Mouse (Mus musculus) embryonic facial prominence, embryonic 15.5 days (tissue): ENCODE results near the gene Abcc12. TPM values are rescaled to one million over a fixed set of nuclear protein-coding genes. Genes with fewer than 3 reads are reported as not detected.
A peak's percentile ranks its signal among the peaks of the same experiment; 100 is the strongest.

Experiments used
- ATAC-seq: fragments of 200-750 bp; cut with Nextera tagmentation; 2 replicates; pipeline ENCODE4 v1.8.0; 2017; ENCODE audit warnings: low read depth, moderate TSS enrichment; ENCODE audit not compliant: insufficient number of reproducible peaks, low FRiP score, low TSS enrichment
- H3K27ac ChIP-seq: fragments of 300-500 bp; sonication (generic); replicated peaks from 2 replicates; pipeline ENCODE4 v1.5.1; 2015; ENCODE audit warnings: mild to moderate bottlenecking, inconsistent platforms
- H3K27me3 ChIP-seq: fragments of 300-500 bp; sonication (generic); 2 replicates; pipeline ENCODE4 v1.6.1; 2015; ENCODE audit warnings: inconsistent platforms
- H3K36me3 ChIP-seq: fragments of 300-500 bp; sonication (generic); 2 replicates; pipeline ENCODE4 v1.6.1; 2015; ENCODE audit warnings: mild to moderate bottlenecking, inconsistent platforms
- H3K4me1 ChIP-seq: fragments of 300-500 bp; sonication (generic); 2 replicates; pipeline ENCODE4 v1.6.1; 2015; ENCODE audit warnings: inconsistent platforms
- H3K4me2 ChIP-seq: fragments of 300-500 bp; sonication (generic); replicated peaks from 2 replicates; pipeline ENCODE4 v1.6.1; 2015; ENCODE audit warnings: mild to moderate bottlenecking, inconsistent platforms
- H3K4me3 ChIP-seq: fragments of 300-500 bp; sonication (generic); replicated peaks from 2 replicates; pipeline ENCODE4 v1.5.1; 2015; ENCODE audit warnings: mild to moderate bottlenecking, inconsistent platforms
- H3K9ac ChIP-seq: fragments of 300-500 bp; sonication (generic); 2 replicates; pipeline ENCODE4 v1.6.1; 2015; ENCODE audit warnings: inconsistent platforms
- H3K9me3 ChIP-seq: fragments of 300-500 bp; sonication (generic); replicated peaks from 2 replicates; pipeline ENCODE4 v1.6.1; 2016; ENCODE audit warnings: inconsistent platforms
- WGBS: fragments of 180-500 bp; shearing (Covaris S2); methylation state at CpG from one replicate; pipeline ENCODE4 v1.1.7; 2015; 5-methylcytosine and 5-hydroxymethylcytosine counted together
- polyA plus RNA-seq: library from polyadenylated mRNA; unstranded; fragments of >200 nt; fragmentation: Nextera tagmentation; extraction: Ambion mirVana; gene quantifications from 2 replicates; pipeline ENCODE4 v1.2.1, GENCODE M21; 2015

Abcc12 gene
- polyA plus RNA-seq, 1 experiment from 2014 or later: 0.41 TPM

- no peaks in the 10 kb centered on the region for H3K9me3 ChIP-seq
- H3K4me1 ChIP-seq: peaks cover 10% of the 10 kb centered on the region
- H3K27me3 ChIP-seq: no peaks in the 10 kb centered on the region
- H3K36me3 ChIP-seq: no peaks in the 10 kb centered on the region
- no peak overlapping the region for H3K4me3 ChIP-seq
- ATAC-seq: no peak
- no peak overlapping the region for H3K27ac ChIP-seq
- 22% methylated on average over 9 of the region's 9 CpGs for WGBS
- H3K4me2 ChIP-seq: peak overlapping the region; percentile 10; the same call in 1 of the 2 replicates
- H3K9ac ChIP-seq: no peak overlapping the region
These were observed 2.4 kb downstream of the Abcc12 start for GRCm38 (mm10) chr8:86578076-86578475.

- H3K9me3 ChIP-seq: no peaks in the 10 kb centered on the region
- 80% methylated on average over 8 of the region's 8 CpGs for WGBS
- H3K4me3 ChIP-seq: no peak overlapping the region
These were observed 2.9 kb downstream of the Abcc12 start for GRCm38 (mm10) chr8:86577547-86577946.

GRCm38 (mm10) chr8:86563674-86564073 is 16.8 kb downstream of the Abcc12 start:
- no peak overlapping the region for H3K4me3 ChIP-seq
- H3K27ac ChIP-seq: no peak overlapping the region
- no peak overlapping the region for H3K9ac ChIP-seq
- H3K4me2 ChIP-seq: no peak overlapping the region
- no peak for ATAC-seq
- 81% methylated on average over 9 of the region's 9 CpGs for WGBS
- peaks cover 6% of the 10 kb centered on the region; the same call in 1 of the 2 replicates for H3K4me1 ChIP-seq
- H3K27me3 ChIP-seq: no peaks in the 10 kb centered on the region
- no peaks in the 10 kb centered on the region for H3K9me3 ChIP-seq
- no peaks in the 10 kb centered on the region for H3K36me3 ChIP-seq

More at GRCm38 (mm10) chr8:86577547-86577946, 2.9 kb downstream of the Abcc12 start:
- Histone ChIP-seq H3K27me3 (no peaks in the 10 kb centered on the region), H3K36me3 (no peaks in the 10 kb centered on the region), H3K4me1 (peaks cover 10% of the 10 kb centered on the region), H3K9ac (no peak overlapping the region), H3K4me2 (no peak overlapping the region), H3K27ac (no peak overlapping the region)
- ATAC-seq: no peak

GRCm38 (mm10) chr8:86561737-86562136 is 18.7 kb downstream of the Abcc12 start:
- WGBS: 20% methylated on average over 1 of the region's 1 CpGs
- no peak for ATAC-seq

GRCm38 (mm10) chr8:86560688-86561065 is 19.8 kb downstream of the Abcc12 start:
- Histone ChIP-seq H3K4me3 (no peak overlapping the region), H3K4me2 (no peak overlapping the region), H3K27me3 (no peaks in the 10 kb centered on the region), H3K9me3 (no peaks in the 10 kb centered on the region), H3K4me1 (peaks cover 6% of the 10 kb centered on the region; the same call in 1 of the 2 replicates), H3K36me3 (no peaks in the 10 kb centered on the region), H3K9ac (no peak overlapping the region), H3K27ac (no peak overlapping the region)
- no peak for ATAC-seq
- 91% methylated on average over 10 of the region's 10 CpGs for WGBS

More at GRCm38 (mm10) chr8:86561737-86562136, 18.7 kb downstream of the Abcc12 start:
- no peak overlapping the region for H3K9ac ChIP-seq
- no peak overlapping the region for H3K27ac ChIP-seq
- no peaks in the 10 kb centered on the region for H3K9me3 ChIP-seq
- H3K4me2 ChIP-seq: no peak overlapping the region
- H3K4me1 ChIP-seq: peaks cover 6% of the 10 kb centered on the region; the same call in 1 of the 2 replicates
- no peaks in the 10 kb centered on the region for H3K36me3 ChIP-seq
- H3K4me3 ChIP-seq: no peak overlapping the region
- no peaks in the 10 kb centered on the region for H3K27me3 ChIP-seq

GRCm38 (mm10) chr8:86559947-86560687 is 20.4 kb downstream of the Abcc12 start:
- ATAC-seq: no peak
- H3K4me2 ChIP-seq: no peak overlapping the region
- no peaks in the 10 kb centered on the region for H3K9me3 ChIP-seq
- H3K27me3 ChIP-seq: no peaks in the 10 kb centered on the region
- no peak overlapping the region for H3K4me3 ChIP-seq
- H3K27ac ChIP-seq: no peak overlapping the region
- no peaks in the 10 kb centered on the region for H3K36me3 ChIP-seq
- peaks cover 6% of the 10 kb centered on the region; the same call in 1 of the 2 replicates for H3K4me1 ChIP-seq
- no peak overlapping the region for H3K9ac ChIP-seq
- WGBS: 79% methylated on average over 15 of the region's 15 CpGs

GRCm38 (mm10) chr8:86557186-86558045 is 23.1 kb downstream of the Abcc12 start:
- Histone ChIP-seq H3K4me3 (no peak overlapping the region), H3K4me1 (peaks cover 6% of the 10 kb centered on the region; the same call in 1 of the 2 replicates), H3K4me2 (no peak overlapping the region), H3K9me3 (no peaks in the 10 kb centered on the region), H3K27ac (no peak overlapping the region), H3K36me3 (no peaks in the 10 kb centered on the region), H3K9ac (no peak overlapping the region), H3K27me3 (no peaks in the 10 kb centered on the region)
- 56% methylated on average over 15 of the region's 15 CpGs for WGBS
- no peak for ATAC-seq

- no peaks in the 10 kb centered on the region for H3K4me1 ChIP-seq
- ATAC-seq: no peak
- H3K9ac ChIP-seq: no peak overlapping the region
- no peak overlapping the region for H3K27ac ChIP-seq
- H3K4me3 ChIP-seq: no peak overlapping the region
- no peaks in the 10 kb centered on the region for H3K36me3 ChIP-seq
- H3K27me3 ChIP-seq: no peaks in the 10 kb centered on the region
- WGBS: 76% methylated on average over 2 of the region's 2 CpGs
- H3K4me2 ChIP-seq: no peak overlapping the region
- no peaks in the 10 kb centered on the region for H3K9me3 ChIP-seq
These were observed 24.9 kb downstream of the Abcc12 start for GRCm38 (mm10) chr8:86555564-86555963.

GRCm38 (mm10) chr8:86554220-86554891 is 26.1 kb downstream of the Abcc12 start:
- no peaks in the 10 kb centered on the region for H3K36me3 ChIP-seq

GRCm38 (mm10) chr8:86550516-86550915 is 30.0 kb downstream of the Abcc12 start:
- H3K4me1 ChIP-seq: no peaks in the 10 kb centered on the region
- H3K9ac ChIP-seq: no peak overlapping the region
- H3K9me3 ChIP-seq: no peaks in the 10 kb centered on the region
- no peaks in the 10 kb centered on the region for H3K27me3 ChIP-seq
- ATAC-seq: no peak
- H3K4me2 ChIP-seq: no peak overlapping the region
- no peak overlapping the region for H3K27ac ChIP-seq
- H3K36me3 ChIP-seq: no peaks in the 10 kb centered on the region
- WGBS: 88% methylated on average over 10 of the region's 10 CpGs
- no peak overlapping the region for H3K4me3 ChIP-seq

More at GRCm38 (mm10) chr8:86554220-86554891, 26.1 kb downstream of the Abcc12 start:
- Histone ChIP-seq H3K4me2 (no peak overlapping the region), H3K4me3 (no peak overlapping the region), H3K4me1 (no peaks in the 10 kb centered on the region), H3K27ac (no peak overlapping the region), H3K27me3 (no peaks in the 10 kb centered on the region), H3K9ac (no peak overlapping the region), H3K9me3 (no peaks in the 10 kb centered on the region)
- 88% methylated on average over 12 of the region's 12 CpGs for WGBS
- ATAC-seq: no peak

- Histone ChIP-seq H3K4me2 (no peak overlapping the region), H3K9me3 (no peaks in the 10 kb centered on the region), H3K4me3 (no peak overlapping the region), H3K9ac (no peak overlapping the region), H3K36me3 (no peaks in the 10 kb centered on the region), H3K27ac (no peak overlapping the region), H3K4me1 (no peaks in the 10 kb centered on the region), H3K27me3 (no peaks in the 10 kb centered on the region)
- no peak for ATAC-seq
- WGBS: 97% methylated on average over 1 of the region's 1 CpGs
These were observed 34.5 kb downstream of the Abcc12 start for GRCm38 (mm10) chr8:86546001-86546400.
